Mouse (Mus musculus): ENCODE measurements around the gene Ube2ql1. TPM values are rescaled to one million over a fixed set of nuclear protein-coding genes. Genes with fewer than 3 reads are reported as not detected.

Gene Ube2ql1
- polyA plus RNA-seq, 1 experiment from 2014 or later, result 3.6 TPM

DNA sequence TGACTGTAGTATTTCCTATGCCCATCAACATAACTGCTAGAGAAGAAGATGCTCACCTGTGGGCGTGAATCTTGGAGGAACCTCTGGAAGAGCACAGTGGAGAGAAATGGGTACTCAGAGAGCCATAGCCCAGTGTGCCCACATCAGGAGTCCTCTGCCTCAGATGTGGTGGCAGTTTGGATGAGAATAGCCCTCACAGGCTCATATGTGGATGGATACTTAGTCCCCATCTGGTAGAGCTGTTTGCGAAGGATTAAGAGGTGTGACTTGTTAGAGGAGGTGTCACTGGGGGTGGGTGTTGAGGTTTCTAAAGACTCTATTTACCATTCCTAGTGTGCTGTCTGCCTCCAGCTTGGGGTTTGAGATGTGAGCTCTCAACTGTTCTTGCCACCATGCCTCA, 13.2 kb upstream of the Ube2ql1 start:
- Histone ChIP-seq H3K4me3 (ENCODE audit: low read depth, low read length) (no peak overlapping the region), H3K27me3 (ENCODE audit: control insufficient read depth, insufficient read depth, low read length) (peaks cover 2% of the 10 kb centered on the region; the same call in 1 of the 2 replicates), H3K27ac (ENCODE audit: low read depth, low read length) (no peak overlapping the region), H3K9ac (ENCODE audit: low read length) (no peak overlapping the region), H3K36me3 (ENCODE audit: control insufficient read depth, insufficient read depth, low read length) (no peaks in the 10 kb centered on the region), H3K4me2 (ENCODE audit: low read depth, low read length, severe bottlenecking) (no peak overlapping the region), H3K4me1 (replicated peaks; ENCODE audit: control insufficient read depth, insufficient read depth, low read length) (no peaks in the 10 kb centered on the region), H3K9me3 (ENCODE audit: control insufficient read depth, low read length) (no peaks in the 10 kb centered on the region)
- 92% methylated on average over 2 of the region's 2 CpGs for WGBS
- DNase-seq (ENCODE audit: low spot score) (no peak), ATAC-seq (replicated peaks; ENCODE audit: low FRiP score) (no peak)

DNA sequence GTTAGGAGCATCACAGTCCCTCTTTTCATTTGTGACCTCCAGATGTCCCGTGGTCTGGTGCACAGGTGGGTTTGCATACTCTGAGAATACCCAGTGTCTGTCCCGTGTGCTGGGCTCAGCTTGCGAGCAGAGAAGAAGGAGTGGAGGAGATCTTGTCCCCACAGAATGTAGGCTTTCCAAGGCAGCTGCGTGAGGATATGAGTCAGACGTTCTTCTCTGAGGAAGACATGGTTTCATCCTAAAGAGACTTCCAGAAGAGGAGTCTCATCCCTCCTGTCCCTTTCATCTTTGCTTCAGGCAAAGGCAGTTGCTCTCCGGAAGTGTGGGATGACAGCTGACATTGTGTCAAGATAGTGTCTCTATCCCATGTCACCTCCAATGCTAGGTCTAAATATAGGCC, 11.8 kb upstream of the Ube2ql1 start:
- no peaks in the 10 kb centered on the region for H3K4me1 ChIP-seq (replicated peaks; ENCODE audit: control insufficient read depth, insufficient read depth, low read length)
- DNase-seq (ENCODE audit: low spot score), result no peak
- H3K36me3 ChIP-seq (ENCODE audit: control insufficient read depth, insufficient read depth, low read length), result no peaks in the 10 kb centered on the region
- 85% methylated on average over 6 of the region's 6 CpGs for WGBS
- ATAC-seq (replicated peaks; ENCODE audit: low FRiP score), result no peak
- no peak overlapping the region for H3K4me2 ChIP-seq (ENCODE audit: low read depth, low read length, severe bottlenecking)
- H3K27ac ChIP-seq (ENCODE audit: low read depth, low read length), result no peak overlapping the region
- peaks cover 2% of the 10 kb centered on the region; the same call in 1 of the 2 replicates for H3K27me3 ChIP-seq (ENCODE audit: control insufficient read depth, insufficient read depth, low read length)
- H3K4me3 ChIP-seq (ENCODE audit: low read depth, low read length), result no peak overlapping the region
- no peak overlapping the region for H3K9ac ChIP-seq (ENCODE audit: low read length)
- no peaks in the 10 kb centered on the region for H3K9me3 ChIP-seq (ENCODE audit: control insufficient read depth, low read length)

DNA sequence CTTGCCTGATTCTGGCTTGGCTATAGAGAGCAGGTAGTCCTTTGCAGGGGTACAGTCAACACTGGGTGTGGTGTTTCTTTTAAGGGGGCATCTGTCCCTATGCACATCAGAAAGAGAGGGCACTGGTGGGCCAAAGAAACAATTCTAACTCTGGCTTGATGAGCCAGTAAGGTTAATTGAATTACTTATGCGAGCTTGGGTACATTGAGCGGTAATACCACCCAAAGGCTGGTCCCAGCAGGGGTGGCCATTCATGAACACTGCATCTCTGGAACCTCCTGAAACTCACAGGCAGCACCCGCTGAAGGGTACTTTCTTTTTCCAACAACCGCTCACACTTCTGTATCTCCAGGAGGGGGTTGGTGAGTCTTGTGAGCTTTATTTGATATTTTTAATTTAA, 9.1 kb upstream of the Ube2ql1 start:
- H3K9me3 ChIP-seq (ENCODE audit: control insufficient read depth, low read length), result no peaks in the 10 kb centered on the region
- no peak overlapping the region for H3K4me2 ChIP-seq (ENCODE audit: low read depth, low read length, severe bottlenecking)
- H3K27ac ChIP-seq (ENCODE audit: low read depth, low read length), result no peak overlapping the region
- H3K9ac ChIP-seq (ENCODE audit: low read length), result no peak overlapping the region
- no peaks in the 10 kb centered on the region for H3K4me1 ChIP-seq (replicated peaks; ENCODE audit: control insufficient read depth, insufficient read depth, low read length)
- no peak overlapping the region for H3K4me3 ChIP-seq (ENCODE audit: low read depth, low read length)
- 10% methylated on average over 4 of the region's 4 CpGs for WGBS
- H3K27me3 ChIP-seq (ENCODE audit: control insufficient read depth, insufficient read depth, low read length), result peaks cover 2% of the 10 kb centered on the region; the same call in 1 of the 2 replicates
- no peak for ATAC-seq (replicated peaks; ENCODE audit: low FRiP score)
- DNase-seq (ENCODE audit: low spot score), result no peak
- H3K36me3 ChIP-seq (ENCODE audit: control insufficient read depth, insufficient read depth, low read length), result no peaks in the 10 kb centered on the region

DNA sequence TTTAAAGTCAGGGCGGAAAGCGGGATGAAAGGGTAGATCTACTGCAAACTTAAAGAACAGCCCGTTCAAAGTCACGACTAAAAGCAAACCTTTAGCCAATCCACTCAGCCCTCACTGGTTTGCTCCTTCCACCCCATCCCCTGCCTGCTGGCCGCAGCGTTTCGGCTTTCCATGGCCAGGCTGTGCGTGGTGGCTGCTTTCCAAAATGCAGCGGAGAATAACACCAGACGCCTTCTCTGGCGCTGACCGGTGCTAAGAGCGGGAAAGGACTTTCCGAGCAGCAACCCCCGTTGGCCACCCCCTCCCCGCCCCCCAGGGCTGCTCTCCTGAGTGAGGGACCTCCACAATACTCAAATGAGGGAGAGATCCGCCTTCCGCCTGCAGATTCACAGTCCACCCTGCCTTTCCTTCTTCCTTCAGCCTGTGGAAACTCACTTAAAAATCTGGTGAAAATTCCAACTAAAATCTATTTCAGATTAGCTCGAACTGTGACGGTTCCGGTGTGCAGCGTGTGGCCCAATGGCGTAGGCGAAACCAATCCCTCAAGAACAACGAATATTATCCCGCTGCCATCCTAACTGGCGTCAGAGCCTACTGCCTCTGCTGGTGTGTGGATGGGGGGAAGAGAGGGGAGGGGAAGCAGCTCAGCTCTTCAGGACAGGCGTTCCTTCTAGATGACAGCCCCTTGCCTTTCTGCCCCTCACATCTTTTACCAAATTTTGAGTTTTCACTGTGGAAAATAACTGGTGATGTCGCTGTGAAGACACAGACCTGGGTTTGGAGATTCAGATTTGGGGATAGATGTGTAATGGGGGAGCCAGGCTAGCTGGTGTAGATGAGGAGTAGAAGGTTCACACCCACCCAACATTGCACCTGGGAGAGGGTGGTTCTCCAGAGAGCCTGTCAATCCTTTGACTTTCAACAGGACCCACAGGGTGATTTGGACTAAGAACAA, 919 bp upstream of the Ube2ql1 start:
- H3K4me1 ChIP-seq (replicated peaks; ENCODE audit: control insufficient read depth, insufficient read depth, low read length), result peaks cover 2% of the 10 kb centered on the region; the same call in 1 of the 2 replicates
- H3K4me3 ChIP-seq (ENCODE audit: low read depth, low read length), result peak overlapping the region; percentile 63
- peaks cover 28% of the 10 kb centered on the region for H3K27me3 ChIP-seq (ENCODE audit: control insufficient read depth, insufficient read depth, low read length)
- no peaks in the 10 kb centered on the region for H3K36me3 ChIP-seq (ENCODE audit: control insufficient read depth, insufficient read depth, low read length)
- no peak overlapping the region for H3K27ac ChIP-seq (ENCODE audit: low read depth, low read length)
- 2% methylated on average over 29 of the region's 29 CpGs for WGBS
- peak; percentile 40 for ATAC-seq (replicated peaks; ENCODE audit: low FRiP score)
- H3K4me2 ChIP-seq (ENCODE audit: low read depth, low read length, severe bottlenecking), result peak overlapping the region; percentile 98
- H3K9me3 ChIP-seq (ENCODE audit: control insufficient read depth, low read length), result no peaks in the 10 kb centered on the region; the same call in 1 of the 2 replicates
- DNase-seq (ENCODE audit: low spot score), result peak; percentile 75
- H3K9ac ChIP-seq (ENCODE audit: low read length), result peak overlapping the region; percentile 36

DNA sequence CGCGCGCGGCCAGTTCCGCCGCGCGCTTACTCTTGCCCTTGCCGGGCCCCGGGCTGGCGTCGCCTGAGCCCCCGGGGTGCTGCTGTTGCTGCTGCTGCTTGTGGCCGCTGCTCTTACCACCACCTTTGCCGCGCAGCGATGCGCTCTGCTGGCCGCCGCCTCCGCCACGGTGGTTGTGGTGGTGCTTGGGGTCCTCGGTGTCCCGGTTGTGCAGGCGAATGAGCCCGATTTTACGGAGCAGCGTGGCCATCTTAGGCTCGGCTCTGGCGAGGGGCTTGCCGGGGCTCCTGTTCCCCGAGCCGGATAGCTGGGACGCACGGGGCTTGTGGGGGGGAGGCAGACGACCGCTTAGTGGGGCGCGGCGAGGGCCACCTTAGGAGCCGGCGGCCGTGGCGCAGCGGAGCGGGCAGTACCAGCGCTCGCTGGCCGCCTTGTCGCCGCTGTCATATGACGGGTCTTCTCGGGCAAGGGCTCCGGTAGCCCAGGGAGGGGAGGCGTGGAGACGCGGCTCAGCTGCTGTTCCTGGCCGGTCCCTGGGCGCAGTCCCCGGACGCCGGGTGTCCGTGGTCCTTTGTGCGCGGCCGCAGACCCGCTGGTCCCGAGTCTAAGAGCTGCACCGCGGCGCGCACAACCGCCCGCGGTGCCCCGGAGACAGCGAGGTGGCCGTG, 464 bp downstream of the Ube2ql1 start:
- peak overlapping the region; percentile 98 for H3K4me2 ChIP-seq (ENCODE audit: low read depth, low read length, severe bottlenecking)
- H3K27me3 ChIP-seq (ENCODE audit: control insufficient read depth, insufficient read depth, low read length), result peaks cover 28% of the 10 kb centered on the region
- H3K9me3 ChIP-seq (ENCODE audit: control insufficient read depth, low read length), result no peaks in the 10 kb centered on the region; the same call in 1 of the 2 replicates
- ATAC-seq (replicated peaks; ENCODE audit: low FRiP score) (peak; percentile 73), DNase-seq (ENCODE audit: low spot score) (peak; percentile 79)
- H3K4me1 ChIP-seq (replicated peaks; ENCODE audit: control insufficient read depth, insufficient read depth, low read length), result peaks cover 2% of the 10 kb centered on the region; the same call in 1 of the 2 replicates
- peak overlapping the region; percentile 63 for H3K9ac ChIP-seq (ENCODE audit: low read length)
- peak overlapping the region; percentile 63 for H3K4me3 ChIP-seq (ENCODE audit: low read depth, low read length)
- H3K27ac ChIP-seq (ENCODE audit: low read depth, low read length), result peak overlapping the region; percentile 12
- no peaks in the 10 kb centered on the region for H3K36me3 ChIP-seq (ENCODE audit: control insufficient read depth, insufficient read depth, low read length)
- under 1% methylated on average over 66 of the region's 78 CpGs for WGBS

DNA sequence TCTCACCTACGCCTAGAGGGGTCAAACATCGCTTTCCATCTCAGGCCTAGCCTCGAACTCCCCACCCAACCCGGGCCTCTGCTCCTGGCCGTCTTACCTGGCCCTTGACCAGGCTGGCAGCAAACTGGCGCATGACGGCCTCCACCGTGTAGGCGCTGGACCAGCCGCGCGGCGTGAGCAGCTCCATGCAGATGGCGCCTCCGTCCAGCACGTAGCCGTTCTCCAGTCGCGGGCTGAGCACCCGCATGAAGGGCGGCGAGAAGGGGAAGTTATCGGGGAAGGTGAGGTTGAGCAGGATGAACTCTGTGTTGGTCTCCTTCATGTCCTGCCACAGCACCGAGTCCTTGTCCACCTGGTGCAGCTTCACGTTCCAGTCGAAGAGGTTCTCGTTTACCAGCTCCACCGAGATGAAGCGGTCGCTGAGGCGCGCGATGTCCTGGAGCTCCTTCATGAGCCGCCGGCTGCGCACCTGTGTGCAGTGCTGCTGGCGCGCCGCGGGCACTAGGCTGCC, 1.2 kb downstream of the Ube2ql1 start:
- under 1% methylated on average over 40 of the region's 40 CpGs for WGBS
- 0 out of 2 replicates have a peak, but pooled peaks have one; percentile 4 for ATAC-seq (replicated peaks; ENCODE audit: low FRiP score)
- H3K27me3 ChIP-seq (ENCODE audit: control insufficient read depth, insufficient read depth, low read length), result peaks cover 28% of the 10 kb centered on the region

DNA sequence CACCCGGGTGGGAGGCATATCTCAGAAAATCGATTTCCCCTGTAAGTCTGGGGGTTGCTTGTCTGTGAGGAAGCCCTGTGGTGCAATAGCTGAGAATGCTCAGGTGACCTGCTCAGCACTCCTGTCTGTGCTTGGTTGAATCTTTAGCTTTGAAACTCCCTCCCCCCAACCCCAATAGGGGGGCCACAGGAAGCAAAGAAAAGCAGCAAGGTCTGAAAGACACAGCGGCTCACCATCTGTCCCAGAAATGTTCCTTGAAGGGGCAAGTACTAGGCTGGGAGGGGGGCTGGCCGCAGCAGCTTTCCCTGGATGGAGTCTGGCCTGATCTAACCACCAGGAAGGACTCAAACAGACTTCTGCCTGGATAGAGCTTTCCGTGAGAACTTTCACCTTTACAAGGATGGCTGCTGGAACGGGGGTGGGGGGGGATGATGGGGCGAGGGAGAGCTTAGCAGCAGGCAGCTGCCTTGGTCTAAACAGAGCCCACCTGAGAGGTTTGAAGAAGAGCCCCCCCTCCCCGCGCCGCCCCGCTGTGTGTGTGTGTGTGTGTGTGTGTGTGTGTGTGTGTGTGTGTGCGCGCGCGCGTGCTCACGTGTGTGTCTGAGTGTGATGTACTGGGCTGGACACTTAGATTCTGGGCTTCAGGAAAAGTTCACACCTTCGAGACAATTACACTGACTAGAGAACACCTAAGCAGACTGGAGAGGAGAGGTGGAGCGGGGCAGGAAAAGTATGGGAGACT, 2.1 kb downstream of the Ube2ql1 start:
- H3K4me3 ChIP-seq (ENCODE audit: low read depth, low read length), result peak overlapping the region; percentile 63
- ATAC-seq (replicated peaks; ENCODE audit: low FRiP score) (no peak), DNase-seq (ENCODE audit: low spot score) (peak; percentile 60)
- H3K27ac ChIP-seq (ENCODE audit: low read depth, low read length), result no peak overlapping the region
- H3K4me1 ChIP-seq (replicated peaks; ENCODE audit: control insufficient read depth, insufficient read depth, low read length), result peaks cover 2% of the 10 kb centered on the region; the same call in 1 of the 2 replicates
- H3K36me3 ChIP-seq (ENCODE audit: control insufficient read depth, insufficient read depth, low read length), result no peaks in the 10 kb centered on the region
- H3K4me2 ChIP-seq (ENCODE audit: low read depth, low read length, severe bottlenecking), result peak overlapping the region; percentile 98
- H3K9ac ChIP-seq (ENCODE audit: low read length), result no peak overlapping the region; the same call in 1 of the 2 replicates
- H3K27me3 ChIP-seq (ENCODE audit: control insufficient read depth, insufficient read depth, low read length), result peaks cover 28% of the 10 kb centered on the region
- 15% methylated on average over 16 of the region's 19 CpGs for WGBS
- no peaks in the 10 kb centered on the region; the same call in 1 of the 2 replicates for H3K9me3 ChIP-seq (ENCODE audit: control insufficient read depth, low read length)

More for the DNA sequence above, 1.2 kb downstream of the Ube2ql1 start:
- Histone ChIP-seq H3K36me3 (ENCODE audit: control insufficient read depth, insufficient read depth, low read length) (no peaks in the 10 kb centered on the region), H3K9ac (ENCODE audit: low read length) (peak overlapping the region; percentile 63), H3K27ac (ENCODE audit: low read depth, low read length) (no peak overlapping the region), H3K4me1 (replicated peaks; ENCODE audit: control insufficient read depth, insufficient read depth, low read length) (peaks cover 2% of the 10 kb centered on the region; the same call in 1 of the 2 replicates), H3K9me3 (ENCODE audit: control insufficient read depth, low read length) (no peaks in the 10 kb centered on the region; the same call in 1 of the 2 replicates), H3K4me2 (ENCODE audit: low read depth, low read length, severe bottlenecking) (peak overlapping the region; percentile 98), H3K4me3 (ENCODE audit: low read depth, low read length) (peak overlapping the region; percentile 63)
- peak; percentile 73 for DNase-seq (ENCODE audit: low spot score)

DNA sequence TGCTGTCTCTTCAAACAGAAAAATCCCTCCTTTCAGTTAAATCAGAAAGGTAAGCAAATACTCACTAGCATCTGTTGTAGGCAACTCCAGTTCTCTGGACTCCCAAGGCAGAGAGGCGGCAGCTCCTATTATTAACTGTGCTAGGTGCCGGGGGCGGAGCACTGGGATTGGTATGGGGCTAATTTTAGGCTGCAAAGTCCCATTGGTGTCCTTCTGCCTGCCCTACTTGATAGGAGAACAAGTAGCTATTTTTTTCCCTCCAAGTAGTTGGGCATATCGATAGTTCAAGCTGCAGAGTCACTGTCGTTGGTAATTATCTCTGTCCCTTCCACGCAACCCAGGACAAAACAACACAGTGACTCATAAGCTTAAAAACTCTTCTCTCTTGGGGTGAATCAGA, 7.1 kb downstream of the Ube2ql1 start:
- no peak for ATAC-seq (replicated peaks; ENCODE audit: low FRiP score)
- H3K4me3 ChIP-seq (ENCODE audit: low read depth, low read length), result no peak overlapping the region
- no peaks in the 10 kb centered on the region for H3K9me3 ChIP-seq (ENCODE audit: control insufficient read depth, low read length)
- H3K4me2 ChIP-seq (ENCODE audit: low read depth, low read length, severe bottlenecking), result no peak overlapping the region
- peaks cover under 1% of the 10 kb centered on the region; the same call in 1 of the 2 replicates for H3K4me1 ChIP-seq (replicated peaks; ENCODE audit: control insufficient read depth, insufficient read depth, low read length)
- no peak overlapping the region for H3K27ac ChIP-seq (ENCODE audit: low read depth, low read length)
- no peak for DNase-seq (ENCODE audit: low spot score)
- H3K36me3 ChIP-seq (ENCODE audit: control insufficient read depth, insufficient read depth, low read length), result no peaks in the 10 kb centered on the region
- no peak overlapping the region for H3K9ac ChIP-seq (ENCODE audit: low read length)
- 93% methylated on average over 6 of the region's 6 CpGs for WGBS
- peaks cover 9% of the 10 kb centered on the region for H3K27me3 ChIP-seq (ENCODE audit: control insufficient read depth, insufficient read depth, low read length)
